Comparison of ENCODE assay signal across 8 mouse cellular contexts in the genomic region with DNA sequence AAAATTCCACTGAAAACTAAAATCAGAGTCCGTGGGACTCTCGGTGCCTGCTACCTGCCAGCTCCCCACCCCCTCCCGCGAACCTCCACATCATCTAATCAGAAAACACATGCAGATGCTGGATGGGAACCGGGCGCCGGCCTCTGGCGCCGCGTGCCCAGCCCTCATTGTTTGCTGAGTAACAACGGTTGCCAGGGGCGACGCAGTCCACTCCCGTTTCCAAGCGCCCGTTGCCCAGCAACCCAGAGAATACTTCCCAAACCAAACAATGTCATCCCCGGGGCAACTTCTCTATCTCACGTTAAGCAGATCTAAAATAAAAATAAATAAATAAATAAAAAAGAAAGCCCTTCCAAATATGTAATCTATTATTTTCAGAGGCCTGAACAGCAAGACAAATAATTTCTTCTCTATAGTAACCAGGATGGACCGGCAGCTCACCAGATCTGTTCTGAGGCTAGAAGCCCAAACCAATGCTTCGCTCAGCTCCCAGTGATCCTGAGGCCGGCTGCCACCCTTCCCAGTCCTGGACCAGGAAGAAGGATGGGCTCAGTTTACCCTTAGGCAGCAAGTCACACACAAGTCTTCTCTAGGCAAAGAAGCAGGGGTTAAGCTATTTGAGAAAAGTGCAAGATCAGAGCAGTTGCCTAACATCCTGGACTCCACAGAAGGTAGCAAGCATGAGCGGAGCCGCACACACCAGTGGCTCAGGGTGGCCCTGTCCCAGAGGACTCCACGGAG. TPM values are rescaled to one million over a fixed set of nuclear protein-coding genes. Genes with fewer than 3 reads are reported as not detected.
DNase-seq lines count a peak whose midpoint lies in the region; ATAC-seq lines count a peak whose summit lies in the region.

No protein-coding gene starts in this region.

- peak overlapping the region; percentile 86 for H3K27ac ChIP-seq in hindbrain, embryonic 10.5 days
- H3K27ac ChIP-seq in lung, embryonic 16.5 days (ENCODE audit: low read length): no peak overlapping the region

- peak overlapping the region; percentile 26 for H3K4me3 ChIP-seq in hindbrain, embryonic 10.5 days
- H3K4me3 ChIP-seq in lung, embryonic 16.5 days (ENCODE audit: low read length): no peak overlapping the region

- peak; percentile 98 for DNase-seq in MN1 (ENCODE audit: low spot score)
- peak; percentile 84 for DNase-seq in c-Kit-positive CD71-negative TER-119-negative erythroid progenitor cells, embryonic 14.5 days (ENCODE audit: low read depth)
- peak; percentile 70 to 75 for DNase-seq in frontal cortex, postnatal 14 days (ENCODE audit: low spot score in 2 of 2)
- peak; percentile 93 for DNase-seq in hindbrain, embryonic 10.5 days (ENCODE audit: low spot score)
- peak; percentile 88 for DNase-seq in layer of hippocampus, adult 8-10 months (ENCODE audit: low spot score in 2 of 2)
- peak; percentile 68 for DNase-seq in ovary, adult 18-20 months (ENCODE audit: low spot score)
- DNase-seq in urinary bladder, postnatal 36 days (ENCODE audit: low spot score in 2 of 2): peak; percentile 73 to 87

- no peak overlapping the region for H3K4me2 ChIP-seq in lung, embryonic 16.5 days (ENCODE audit: low read depth, low read length)

- peak; percentile 51 for ATAC-seq in lung, embryonic 16.5 days (ENCODE audit: low read depth)

- H3K27me3 ChIP-seq in hindbrain, embryonic 10.5 days (ENCODE audit: insufficient read depth, poor library complexity, severe bottlenecking): peaks cover 23% of the 10 kb centered on the region
- no peaks in the 10 kb centered on the region for H3K27me3 ChIP-seq in lung, embryonic 16.5 days (ENCODE audit: control insufficient read depth, insufficient read depth, low read depth, low read length)

- peaks cover 86% of the 10 kb centered on the region for H3K4me1 ChIP-seq in hindbrain, embryonic 10.5 days (replicated peaks)
- peaks cover 12% of the 10 kb centered on the region for H3K4me1 ChIP-seq in lung, embryonic 16.5 days (replicated peaks; ENCODE audit: control insufficient read depth, insufficient read depth, low read length)

- 11% methylated on average over 24 of the region's 24 CpGs for WGBS in hindbrain, embryonic 10.5 days
- WGBS in lung, embryonic 16.5 days: 11% methylated on average over 24 of the region's 24 CpGs

- H3K9me3 ChIP-seq in hindbrain, embryonic 10.5 days: no peaks in the 10 kb centered on the region
- no peaks in the 10 kb centered on the region for H3K9me3 ChIP-seq in lung, embryonic 16.5 days (ENCODE audit: control insufficient read depth, low read length)

- H3K36me3 ChIP-seq in hindbrain, embryonic 10.5 days: no peaks in the 10 kb centered on the region
- H3K36me3 ChIP-seq in lung, embryonic 16.5 days (ENCODE audit: control insufficient read depth, insufficient read depth, low read length): no peaks in the 10 kb centered on the region

- H3K9ac ChIP-seq in lung, embryonic 16.5 days (ENCODE audit: low read length): no peak overlapping the region

RNA-seq across cellular contexts. Expression of a gene that starts 16.3 kb away (rescaled TPM):
- polyA plus RNA-seq in hindbrain, embryonic 10.5 days (2016; fragmentation: Nextera tagmentation; extraction: Ambion mirVana): 10.9 and 13.8 TPM in 2 replicates
- 1 to 10 TPM; 4.3 to 6.0 (median 5.0) TPM for total RNA-seq in layer of hippocampus, adult 8-10 months (2022)
- polyA plus RNA-seq in lung, embryonic 16.5 days (2015; fragmentation: Nextera tagmentation; extraction: Ambion mirVana): 6.7 and 6.9 TPM in 2 replicates

RNA-seq across cellular contexts. Expression of a gene that starts 44.4 kb away (rescaled TPM):
- polyA plus RNA-seq in hindbrain, embryonic 10.5 days (2016; fragmentation: Nextera tagmentation; extraction: Ambion mirVana): 1.3 TPM in 2 replicates
- total RNA-seq in layer of hippocampus, adult 8-10 months (2022): 1 to 10 TPM in 3 of 4 experiments, under 1 TPM in 1; 0.68 to 1.8 (median 1.6) TPM
- polyA plus RNA-seq in lung, embryonic 16.5 days (2015; fragmentation: Nextera tagmentation; extraction: Ambion mirVana): 0.84 and 1.5 TPM in 2 replicates

RNA-seq across cellular contexts. Expression of a gene that starts 49.9 kb away (rescaled TPM):
- polyA plus RNA-seq in hindbrain, embryonic 10.5 days (2016; fragmentation: Nextera tagmentation; extraction: Ambion mirVana): 44.1 and 47.6 TPM in 2 replicates
- total RNA-seq in layer of hippocampus, adult 8-10 months (2022): 10 to 100 TPM; 65.0 to 75.5 (median 71.4) TPM
- polyA plus RNA-seq in lung, embryonic 16.5 days (2015; fragmentation: Nextera tagmentation; extraction: Ambion mirVana): 40.8 and 43.6 TPM in 2 replicates

RNA-seq across cellular contexts. Expression of a gene that starts 57.2 kb away (rescaled TPM):
- 4.4 and 5.1 TPM in 2 replicates for polyA plus RNA-seq in hindbrain, embryonic 10.5 days (2016; fragmentation: Nextera tagmentation; extraction: Ambion mirVana)
- 1 to 10 TPM; 2.3 to 3.3 (median 2.6) TPM for total RNA-seq in layer of hippocampus, adult 8-10 months (2022)
- 5.1 and 7.3 TPM in 2 replicates for polyA plus RNA-seq in lung, embryonic 16.5 days (2015; fragmentation: Nextera tagmentation; extraction: Ambion mirVana)

RNA-seq across cellular contexts. Expression of a gene that starts 59.8 kb away (rescaled TPM):
- polyA plus RNA-seq in hindbrain, embryonic 10.5 days (2016; fragmentation: Nextera tagmentation; extraction: Ambion mirVana): not detected in 2 replicates
- total RNA-seq in layer of hippocampus, adult 8-10 months (2022): not detected
- not detected in 2 replicates for polyA plus RNA-seq in lung, embryonic 16.5 days (2015; fragmentation: Nextera tagmentation; extraction: Ambion mirVana)
